ENCODE assay signal across 9 mouse cellular contexts in the genomic region with DNA sequence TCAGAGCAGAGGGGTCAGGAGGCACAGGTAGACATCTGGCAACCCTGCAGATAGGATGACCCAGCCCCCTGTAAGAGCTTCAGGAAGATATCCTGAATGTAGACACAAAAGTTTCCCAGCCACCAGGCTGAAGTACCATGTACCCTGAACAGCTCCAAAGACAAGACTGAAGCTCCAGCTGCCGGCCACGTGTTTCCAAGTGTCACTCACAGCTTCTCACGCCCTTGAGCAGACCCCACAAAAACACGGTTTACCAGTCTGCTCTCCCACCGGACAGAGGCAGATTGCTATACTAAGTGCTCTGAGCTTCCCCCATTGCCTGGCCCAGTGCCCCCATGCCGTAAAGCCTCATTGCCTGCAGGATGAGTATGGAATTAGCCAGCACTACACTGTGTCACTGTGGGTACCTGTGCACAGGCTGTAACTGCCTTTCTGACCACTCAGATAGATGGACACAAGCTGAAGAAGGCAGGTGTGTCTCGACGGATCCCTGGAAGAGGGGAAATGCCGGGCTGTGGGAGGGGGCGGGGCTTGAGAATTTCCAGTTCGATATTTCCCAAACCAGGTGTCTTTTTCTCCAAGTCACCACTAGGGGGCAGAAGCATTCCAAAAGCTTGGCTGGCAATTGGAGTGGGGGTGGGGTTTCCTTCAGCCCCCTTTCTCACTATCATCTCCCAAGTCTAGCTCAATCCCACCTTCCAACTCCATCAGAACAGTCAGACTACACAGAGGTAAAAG. TPM values are rescaled to one million over a fixed set of nuclear protein-coding genes. Genes with fewer than 3 reads are reported as not detected.
DNase-seq lines count a peak whose midpoint lies in the region; ATAC-seq and TF ChIP-seq lines count a peak whose summit lies in the region.
"Had no signal": no experiment of that assay in that cellular context is flagged by ENCODE, and none has a peak within 500 bp of the region (broad histone marks: within the 10 kb centered on the region; RNA-seq: fewer than 3 reads in every experiment).

No protein-coding gene starts in this region.

- peak; percentile 79 for TF ChIP-seq CTCF in left cerebral cortex, adult 2 months (IDR thresholded peaks at IDR 0.05)

- DNase-seq in left cerebral cortex, adult 2 months (ENCODE audit: extremely low spot score in 1 of 2, low spot score in 2 of 2): peak in 1 of 2 experiments; percentile 60
- DNase-seq in left cerebral cortex, adult 11 months (ENCODE audit: low spot score): no peak
- peak; percentile 87 for DNase-seq in ZHBTc4 (ENCODE audit: low read depth, low spot score)
- peak; percentile 67 for DNase-seq in embryo, embryonic 9.5 days (ENCODE audit: extremely low spot score)
- peak; percentile 59 for DNase-seq in kidney, adult 9 months
- DNase-seq in thymus, postnatal 14 days: peak; percentile 62
- no peak for DNase-seq in gastrocnemius, postnatal 10 days

- no peak overlapping the region for H3K4me3 ChIP-seq in left cerebral cortex, adult 2 months
- no peak overlapping the region for H3K4me3 ChIP-seq in lung, embryonic 16.5 days (ENCODE audit: low read length)

- no peaks in the 10 kb centered on the region for H3K36me3 ChIP-seq in lung, embryonic 16.5 days (ENCODE audit: control insufficient read depth, insufficient read depth, low read length)

- no peak for ATAC-seq in lung, embryonic 16.5 days (ENCODE audit: low read depth)

- 17% methylated on average over 11 of the region's 11 CpGs for WGBS in lung, embryonic 16.5 days

- H3K9ac ChIP-seq in lung, embryonic 16.5 days (ENCODE audit: low read length): peak overlapping the region; percentile 11; the same call in 1 of the 2 replicates

- H3K4me1 ChIP-seq in lung, embryonic 16.5 days (replicated peaks; ENCODE audit: control insufficient read depth, insufficient read depth, low read length): peaks cover 37% of the 10 kb centered on the region

- H3K27me3 ChIP-seq in lung, embryonic 16.5 days (ENCODE audit: control insufficient read depth, insufficient read depth, low read depth, low read length): no peaks in the 10 kb centered on the region

- intact Hi-C loops in left cerebral cortex, adult 2 months (cut with DNase I): loop anchor here (1.0 to 5.0 kb wide), 2 partner anchors 19 to 118 kb away; a partner anchor contains a TSS

- H3K27ac ChIP-seq in left cerebral cortex, adult 2 months: no peak overlapping the region
- H3K27ac ChIP-seq in lung, embryonic 16.5 days (ENCODE audit: low read length): peak overlapping the region; percentile 63

- no peak overlapping the region for H3K4me2 ChIP-seq in lung, embryonic 16.5 days (ENCODE audit: low read depth, low read length)

- no peaks in the 10 kb centered on the region for H3K9me3 ChIP-seq in lung, embryonic 16.5 days (ENCODE audit: control insufficient read depth, low read length)

RNA-seq across cellular contexts. Expression of a gene that starts 1.8 kb away (rescaled TPM):
- total RNA-seq in left cerebral cortex, adult 2 months (2021): 1 to 10 TPM; 4.0 to 4.7 TPM
- 1.3 and 1.4 TPM in 2 replicates for polyA plus RNA-seq in lung, embryonic 16.5 days (2015; fragmentation: Nextera tagmentation; extraction: Ambion mirVana)
- total RNA-seq in gastrocnemius, postnatal 10 days (2021): 1 to 10 TPM; 5.7 to 8.5 TPM

RNA-seq across cellular contexts. Expression of a gene that starts 8.3 kb away (rescaled TPM):
- total RNA-seq in left cerebral cortex, adult 2 months (2021): not detected
- 0.31 and 0.58 TPM in 2 replicates for polyA plus RNA-seq in lung, embryonic 16.5 days (2015; fragmentation: Nextera tagmentation; extraction: Ambion mirVana)
- total RNA-seq in gastrocnemius, postnatal 10 days (2021): not detected
- polyA plus RNA-seq: frontal cortex, adult 2 months had no signal

RNA-seq across cellular contexts. Expression of a gene that starts 15.3 kb away (rescaled TPM):
- total RNA-seq in left cerebral cortex, adult 2 months (2021): 100 to 1,000 TPM; 197 to 209 TPM
- 0.65 and 1.0 TPM in 2 replicates for polyA plus RNA-seq in lung, embryonic 16.5 days (2015; fragmentation: Nextera tagmentation; extraction: Ambion mirVana)
- total RNA-seq in gastrocnemius, postnatal 10 days (2021): under 1 TPM; 0.34 to 0.35 TPM

RNA-seq across cellular contexts. Expression of a gene that starts 18.7 kb away (rescaled TPM):
- 10 to 100 TPM; 42.7 to 47.9 TPM for total RNA-seq in left cerebral cortex, adult 2 months (2021)
- 18.7 and 20.5 TPM in 2 replicates for polyA plus RNA-seq in lung, embryonic 16.5 days (2015; fragmentation: Nextera tagmentation; extraction: Ambion mirVana)
- 1 to 10 TPM; 6.0 to 8.6 TPM for total RNA-seq in gastrocnemius, postnatal 10 days (2021)

RNA-seq across cellular contexts. Expression of a gene that starts 36.0 kb away (rescaled TPM):
- 1 to 10 TPM; 2.3 to 3.2 TPM for total RNA-seq in left cerebral cortex, adult 2 months (2021)
- 1.6 and 1.8 TPM in 2 replicates for polyA plus RNA-seq in lung, embryonic 16.5 days (2015; fragmentation: Nextera tagmentation; extraction: Ambion mirVana)
- total RNA-seq in gastrocnemius, postnatal 10 days (2021): 1 to 10 TPM in 1 of 2 experiments, under 1 TPM in 1; 0.40 to 1.1 TPM

Comparison
In these comparisons a context has a peak if more than half of its experiments do, and no peak if none do; other contexts are left out.
1. DNase-seq: peak in ZHBTc4 (single experiment), embryo, embryonic 9.5 days (single experiment), kidney, adult 9 months (single experiment) and thymus, postnatal 14 days (single experiment); none in left cerebral cortex, adult 11 months (single experiment) and gastrocnemius, postnatal 10 days (single experiment).
2. RNA of a gene that starts 15.3 kb away (total RNA-seq): 197 to 209 TPM in left cerebral cortex, adult 2 months; 0.34 to 0.35 TPM in gastrocnemius, postnatal 10 days; every median in the first group is over 100 times any median in the second.